Mouse (Mus musculus): ENCODE measurements at regions not wholly inside any gene's neighbourhood (a gene's known extent, or its start where the extent isn't known, plus 50 kb on each side); places are given as distances from the start of the nearest gene placed in this dataset.

GRCm38 (mm10) chr14:102094105-102094504 is 364.3 kb downstream of the Lmo7 start:
- no peak for TF ChIP-seq POLR2A (IDR thresholded peaks at IDR 0.05; ENCODE audit: low read depth, low read length)
- no peak for TF ChIP-seq CTCF (IDR thresholded peaks at IDR 0.05; ENCODE audit: extremely low read depth, insufficient read depth, insufficient read length, insufficient replicate concordance)
